Mouse (Mus musculus) megakaryocyte-erythroid progenitor cell, adult 5-6 weeks (primary cell): ENCODE measurements around the gene BC147527. TPM values are rescaled to one million over a fixed set of nuclear protein-coding genes. Genes with fewer than 3 reads are reported as not detected.
"Not testable (repeated sequence)": the region's sequence is repeated elsewhere in the genome, so short reads cannot be mapped to it uniquely, and the experiment has no call there.

ENCODE experiments used
- ATAC-seq: replicated peaks from 2 replicates; pipeline ENCODE4 v1.8.0; 2016; ENCODE audit warnings: mild to moderate bottlenecking, inconsistent platforms; ENCODE audit not compliant: severe bottlenecking, poor library complexity, low FRiP score, low TSS enrichment
- total RNA-seq, 2 experiments: library from RNA; stranded (forward) in 1 of 2; stranded (reverse) in 1 of 2; fragments of 200-1000, 215-1000 nt in 1 of 2; fragments of >200 nt in 1 of 2; fragmentation: Nextera tagmentation in 1 of 2; gene quantifications; 2 replicates each; pipeline ENCODE4 v1.2.3; 2014 to 2017

BC147527 gene
- total RNA-seq (2014; fragmentation: Nextera tagmentation) (0.57 TPM in 1 of 2 replicates, not detected in the other), total RNA-seq (2017) (3.7 and 4.2 TPM in 2 replicates)

- peak; percentile 55 for ATAC-seq
Observed at GRCm38 (mm10) chr13:120299991-120300442, at the start of gene BC147527. Gene BC147527, plus strand, starts transcription at chr13:120300392.

GRCm38 (mm10) chr13:120251208-120251924 lies 48.8 kb upstream of the BC147527 start:
- ATAC-seq: not testable (repeated sequence)

- not testable (repeated sequence) for ATAC-seq
Observed at GRCm38 (mm10) chr13:120258817-120259658, 41.2 kb upstream of the BC147527 start.

- not testable (repeated sequence) for ATAC-seq
Observed at GRCm38 (mm10) chr13:120259718-120260117, 40.5 kb upstream of the BC147527 start.

- not testable (repeated sequence) for ATAC-seq
Observed at GRCm38 (mm10) chr13:120262870-120263269, 37.3 kb upstream of the BC147527 start, which contains the start of gene AF067061. Gene AF067061, plus strand, starts transcription at chr13:120263114.

- ATAC-seq: 0 out of 2 replicates have a peak, but pooled peaks have one; percentile 37
Observed at GRCm38 (mm10) chr13:120277837-120278236, 22.4 kb upstream of the BC147527 start.

GRCm38 (mm10) chr13:120278784-120279183 lies 21.4 kb upstream of the BC147527 start:
- no peak for ATAC-seq

GRCm38 (mm10) chr13:120299324-120299894 lies 783 bp upstream of the BC147527 start:
- 0 out of 2 replicates have a peak, but pooled peaks have one; percentile 18 for ATAC-seq

GRCm38 (mm10) chr13:120300853-120301252 lies 661 bp downstream of the BC147527 start:
- no peak for ATAC-seq

GRCm38 (mm10) chr13:120310749-120311148 lies 10.6 kb downstream of the BC147527 start:
- ATAC-seq: no peak

GRCm38 (mm10) chr13:120313584-120313983 lies 13.4 kb downstream of the BC147527 start:
- ATAC-seq: 0 out of 2 replicates have a peak, but pooled peaks have one; percentile 57

- ATAC-seq: not testable (repeated sequence)
Observed at GRCm38 (mm10) chr13:120316578-120316977, 16.4 kb downstream of the BC147527 start, which contains the start of gene Tcstv3. Gene Tcstv3, plus strand, starts transcription at chr13:120316878.

GRCm38 (mm10) chr13:120320183-120320582 lies 20.0 kb downstream of the BC147527 start:
- ATAC-seq: no peak

GRCm38 (mm10) chr13:120320721-120321120 lies 20.5 kb downstream of the BC147527 start:
- ATAC-seq: 0 out of 2 replicates have a peak, but pooled peaks have one; percentile 10

Other genes with a start within 250 kb of the BC147527 start
- gene Gm21188, start 248.2 kb upstream of the BC147527 start, total RNA-seq (2014; fragmentation: Nextera tagmentation): 3.7 TPM in 1 of 2 replicates, not detected in the other
- 0.99 TPM in 1 of 2 replicates, not detected in the other for gene Gm21188, start 248.2 kb upstream of the BC147527 start, total RNA-seq (2017)
- not detected in 2 replicates for gene Gm20767, start 160.1 kb upstream of the BC147527 start, total RNA-seq (2014; fragmentation: Nextera tagmentation)
- not detected in 2 replicates for gene Gm20767, start 160.1 kb upstream of the BC147527 start, total RNA-seq (2017)
- not detected in 2 replicates for gene Gm21818, start 128.0 kb upstream of the BC147527 start, total RNA-seq (2014; fragmentation: Nextera tagmentation)
- not detected in 2 replicates for gene Gm21818, start 128.0 kb upstream of the BC147527 start, total RNA-seq (2017)
- not detected in 2 replicates for gene Gm21762, start 84.4 kb upstream of the BC147527 start, total RNA-seq (2014; fragmentation: Nextera tagmentation)
- gene Gm21762, start 84.4 kb upstream of the BC147527 start, total RNA-seq (2017): not detected in 2 replicates
- not detected in 2 replicates for gene Gm21731, start 61.3 kb upstream of the BC147527 start, total RNA-seq (2014; fragmentation: Nextera tagmentation)
- not detected in 2 replicates for gene Gm21731, start 61.3 kb upstream of the BC147527 start, total RNA-seq (2017)
- gene AF067061, start 37.3 kb upstream of the BC147527 start, total RNA-seq (2014; fragmentation: Nextera tagmentation): not detected in 2 replicates
- not detected in 2 replicates for gene AF067061, start 37.3 kb upstream of the BC147527 start, total RNA-seq (2017)
- not detected in 2 replicates for gene Tcstv3, start 16.5 kb downstream of the BC147527 start, total RNA-seq (2014; fragmentation: Nextera tagmentation)
- gene Tcstv3, start 16.5 kb downstream of the BC147527 start, total RNA-seq (2017): not detected in 2 replicates